Mouse (Mus musculus): ENCODE measurements around the gene Nemf. TPM values are rescaled to one million over a fixed set of nuclear protein-coding genes. Genes with fewer than 3 reads are reported as not detected.
"Not testable (repeated sequence)": the region's sequence is repeated elsewhere in the genome, so short reads cannot be mapped to it uniquely, and the experiment has no call there.

Nemf gene
- total RNA-seq, 4 experiments from 2014 or later = 18.9 to 22.6 (median 20.7) TPM

GRCm38 (mm10) chr12:69372731-69373331, 15.9 kb upstream of the Nemf start:
- DNase-seq (ENCODE audit: low spot score) = peak; percentile 21

DNA sequence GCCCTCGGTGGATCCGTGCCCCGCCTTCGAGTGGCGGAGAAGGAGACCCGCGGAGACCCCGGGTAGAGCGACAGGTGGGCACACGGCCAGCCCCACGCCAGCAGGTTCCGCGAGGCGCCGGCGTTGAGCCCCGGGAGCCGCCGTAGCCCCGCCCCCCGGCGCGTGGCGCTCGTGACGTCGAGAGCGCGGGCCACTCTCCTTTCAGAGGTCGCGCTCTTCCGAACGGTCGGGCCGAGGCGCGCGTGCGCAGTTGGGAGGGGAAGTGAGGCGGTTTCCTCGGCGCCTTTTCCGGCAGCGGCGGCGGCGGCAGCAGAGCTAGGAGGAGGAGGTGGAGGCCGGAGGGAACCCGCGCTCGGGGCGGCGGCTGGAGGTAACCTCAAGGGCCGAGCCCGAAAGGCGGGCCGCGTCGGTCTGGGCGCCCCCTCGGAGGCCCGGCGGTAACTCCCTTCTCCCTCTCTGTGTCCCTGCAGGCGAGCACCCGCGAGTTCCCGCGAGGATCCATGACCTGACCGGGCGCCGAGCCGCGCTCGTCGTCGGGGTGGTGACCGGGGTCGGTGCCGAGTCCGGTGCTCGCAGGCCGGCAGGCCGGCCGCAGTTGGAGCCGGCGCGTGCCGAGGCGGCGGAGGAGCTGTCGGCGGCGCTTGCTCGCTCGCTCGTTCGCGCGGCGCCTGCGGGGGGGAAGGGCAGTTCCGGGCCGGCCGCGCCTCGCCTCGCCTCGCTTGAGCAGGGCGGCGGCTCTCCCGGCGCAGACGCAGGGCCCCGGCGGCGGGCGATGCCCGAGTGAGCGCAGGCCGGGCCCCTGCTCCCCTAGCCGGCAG, 15.1 kb upstream of the Nemf start, which contains the start of the genes Arf6 and Gm9887:
Gene Arf6 (plus strand): TSS at position 297 of the 818 bp plus-strand sequence.
Gene Gm9887 (minus strand): TSS at position 605 of the 818 bp plus-strand sequence.
- peak; percentile 96 for DNase-seq (ENCODE audit: low spot score)

DNA sequence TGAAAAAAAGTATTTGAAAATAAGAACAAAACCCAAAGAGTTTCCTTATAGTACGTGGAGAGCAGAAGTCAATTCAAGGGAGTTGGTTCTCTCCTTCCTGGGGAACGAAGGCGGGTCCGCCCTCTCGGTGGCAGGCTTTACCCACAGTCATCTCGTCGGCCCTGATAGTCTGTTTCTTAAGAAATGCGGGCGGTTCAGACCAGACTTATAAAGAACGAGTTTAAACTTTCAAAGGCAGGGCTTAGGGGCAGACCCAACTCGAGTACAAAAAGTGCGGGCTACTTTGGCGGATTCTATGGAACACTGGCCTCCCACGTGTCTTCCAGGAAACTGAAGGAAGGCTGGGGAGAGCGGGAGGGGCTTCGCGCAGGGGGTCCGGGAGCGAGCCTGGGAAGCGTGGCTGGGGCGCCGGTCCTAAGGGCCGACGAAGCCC, 14.5 kb upstream of the Nemf start:
- DNase-seq (ENCODE audit: low spot score) = peak; percentile 88

DNA sequence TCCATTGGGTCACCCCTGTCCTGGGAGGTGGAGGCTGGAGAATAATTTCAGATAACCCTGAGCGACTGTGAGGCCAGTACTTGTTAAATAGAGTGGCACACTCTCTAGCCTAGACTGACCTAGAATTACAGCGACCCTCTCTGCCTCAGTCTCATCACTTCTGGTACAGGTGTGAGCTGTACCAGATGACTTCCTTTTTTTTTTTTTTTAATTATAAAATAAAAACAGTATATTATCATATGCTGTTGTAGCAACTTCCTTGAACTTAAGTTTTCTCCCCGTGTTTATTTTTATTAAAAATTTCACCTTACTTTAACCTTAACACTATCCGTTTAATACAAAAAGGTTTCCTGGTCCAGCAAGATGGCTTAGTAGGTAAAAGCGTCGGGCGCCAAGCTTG, 14.0 kb upstream of the Nemf start:
- no peak for DNase-seq (ENCODE audit: low spot score)

DNA sequence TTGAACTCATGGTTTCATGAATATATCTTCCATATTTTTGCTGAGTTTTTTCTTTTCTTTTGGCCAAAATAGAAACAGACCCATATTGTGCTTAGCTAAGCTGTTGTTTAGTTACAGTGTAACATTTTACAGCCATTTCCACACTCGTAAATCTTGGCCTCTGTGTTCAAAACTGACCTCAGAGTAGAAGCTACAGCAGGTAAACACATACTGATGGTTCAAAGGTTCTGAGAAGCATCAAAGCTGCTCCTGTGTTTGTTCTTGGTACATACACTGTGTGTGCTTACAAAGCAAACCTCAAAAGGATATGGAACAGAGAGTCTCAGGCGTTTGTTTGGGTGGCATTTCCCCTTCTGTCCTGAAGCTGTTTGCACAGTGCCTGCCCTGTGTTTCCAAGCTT, 10.6 kb upstream of the Nemf start:
- no peak for DNase-seq (ENCODE audit: low spot score)

GRCm38 (mm10) chr12:69366424-69366823, 9.5 kb upstream of the Nemf start:
- no peak for DNase-seq (ENCODE audit: low spot score)

GRCm38 (mm10) chr12:69365757-69366156, 8.8 kb upstream of the Nemf start:
- DNase-seq (ENCODE audit: low spot score) = no peak

GRCm38 (mm10) chr12:69363899-69364762, 7.2 kb upstream of the Nemf start:
- peak; percentile 86 for DNase-seq (ENCODE audit: low spot score)

DNA sequence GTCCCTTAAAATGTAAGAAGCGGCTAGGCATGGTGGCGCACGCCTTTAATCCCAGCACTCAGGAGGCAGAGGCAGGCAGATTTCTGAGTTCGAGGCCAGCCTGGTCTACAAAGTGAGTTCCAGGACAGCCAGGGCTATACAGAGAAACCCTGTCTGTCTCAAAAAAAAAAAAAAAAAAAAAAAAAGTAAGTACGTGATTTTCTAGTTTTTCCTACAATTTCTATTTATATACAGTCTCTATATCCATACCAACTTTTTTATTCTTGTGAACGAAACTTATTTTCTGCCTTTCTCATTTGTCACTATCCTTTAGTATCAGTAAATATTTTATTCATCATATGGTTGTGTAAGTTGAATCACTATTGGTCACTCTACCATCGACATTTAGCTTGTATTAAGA, 6.1 kb upstream of the Nemf start:
- not testable (repeated sequence) for DNase-seq (ENCODE audit: low spot score)

- DNase-seq (ENCODE audit: low spot score) = no peak
These were observed 5.4 kb upstream of the Nemf start for GRCm38 (mm10) chr12:69362388-69362787.

- no peak for DNase-seq (ENCODE audit: low spot score)
These were observed 5.0 kb upstream of the Nemf start for GRCm38 (mm10) chr12:69361919-69362318.

GRCm38 (mm10) chr12:69360997-69361899, 4.3 kb upstream of the Nemf start:
- peak; percentile 99 for DNase-seq (ENCODE audit: low spot score)

GRCm38 (mm10) chr12:69360655-69360996, 3.7 kb upstream of the Nemf start:
- DNase-seq (ENCODE audit: low spot score) = peak; percentile 88

- DNase-seq (ENCODE audit: low spot score) = no peak
These were observed 308 bp upstream of the Nemf start for GRCm38 (mm10) chr12:69357300-69357646.

DNA sequence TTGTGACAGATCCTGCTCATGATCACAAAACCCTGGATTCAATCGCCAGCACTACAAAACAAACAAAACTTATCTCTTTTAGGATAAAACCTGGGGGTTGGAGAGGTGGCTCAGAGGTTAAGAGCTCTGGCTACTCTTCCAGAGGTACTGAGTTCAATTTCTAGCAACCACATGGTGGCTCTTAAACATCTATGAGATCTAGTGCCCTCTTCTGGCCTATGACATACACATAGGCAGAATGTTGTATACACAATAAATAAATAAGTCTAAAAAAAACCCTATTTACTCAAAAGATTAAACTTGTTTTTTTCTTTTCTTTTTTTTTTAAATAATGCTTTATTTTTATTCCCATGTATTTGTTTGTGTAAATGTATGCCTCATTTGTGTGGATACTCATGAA, 5.3 kb downstream of the Nemf start:
- DNase-seq (ENCODE audit: low spot score) = no peak

DNA sequence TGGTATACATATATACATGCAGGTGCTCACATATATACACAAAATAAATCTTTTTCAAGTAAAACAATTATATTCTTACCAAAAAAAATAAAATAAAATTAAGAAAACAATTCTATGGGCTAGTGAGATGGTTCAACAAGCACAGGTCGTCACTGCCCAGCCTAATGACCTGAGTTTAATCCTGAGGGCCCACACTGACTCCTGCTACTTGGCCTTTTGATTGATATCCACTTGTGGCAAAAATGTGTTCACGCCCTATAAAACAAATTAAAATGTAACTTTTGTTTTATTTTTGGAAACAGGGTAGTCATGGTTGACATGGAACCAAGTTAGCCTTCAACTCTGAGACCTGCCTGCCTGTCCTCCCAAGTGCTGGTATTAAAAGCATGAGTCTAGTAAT, 7.0 kb downstream of the Nemf start:
- no peak for DNase-seq (ENCODE audit: low spot score)

DNA sequence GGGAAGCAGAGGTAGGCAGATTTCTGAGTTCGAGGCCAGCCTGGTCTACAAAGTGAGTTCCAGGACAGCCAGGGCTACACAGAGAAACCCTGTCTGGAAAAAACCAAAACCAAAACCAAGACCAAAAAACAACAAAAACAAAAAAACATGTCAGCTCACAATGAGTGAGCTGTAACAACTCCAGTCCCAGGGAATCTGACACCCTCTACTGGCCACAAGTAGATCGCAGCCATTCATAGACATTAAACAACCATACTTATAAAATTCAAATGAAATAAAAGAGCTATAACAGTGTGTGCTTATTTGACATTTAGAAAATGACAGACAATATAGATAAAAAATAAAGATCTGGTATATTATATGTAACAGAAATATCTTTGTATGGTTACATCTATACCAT, 23.4 kb downstream of the Nemf start:
- no peak for DNase-seq (ENCODE audit: low spot score)

DNA sequence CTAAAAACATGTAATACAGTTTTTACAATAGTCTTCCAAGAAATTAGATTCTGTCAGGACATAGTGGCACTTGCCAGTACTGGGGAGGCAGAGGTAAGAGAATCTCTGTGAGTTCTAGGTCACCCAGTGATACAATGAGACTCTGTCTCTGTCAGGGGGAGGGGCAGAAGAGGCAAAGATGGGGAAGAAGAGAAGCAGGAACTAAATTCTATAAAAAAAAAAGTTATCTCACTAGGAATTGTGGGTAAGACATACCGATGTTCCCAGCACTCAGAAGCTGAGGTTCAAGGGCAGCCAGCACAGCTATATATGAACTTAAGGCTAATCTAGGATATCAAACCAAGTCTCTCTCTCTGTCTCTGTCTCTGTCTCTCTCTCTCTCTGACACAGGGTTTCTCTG, 24.8 kb downstream of the Nemf start:
- no peak for DNase-seq (ENCODE audit: low spot score)

- no peak for DNase-seq (ENCODE audit: low spot score)
These were observed 25.8 kb downstream of the Nemf start for GRCm38 (mm10) chr12:69331187-69331586.

DNA sequence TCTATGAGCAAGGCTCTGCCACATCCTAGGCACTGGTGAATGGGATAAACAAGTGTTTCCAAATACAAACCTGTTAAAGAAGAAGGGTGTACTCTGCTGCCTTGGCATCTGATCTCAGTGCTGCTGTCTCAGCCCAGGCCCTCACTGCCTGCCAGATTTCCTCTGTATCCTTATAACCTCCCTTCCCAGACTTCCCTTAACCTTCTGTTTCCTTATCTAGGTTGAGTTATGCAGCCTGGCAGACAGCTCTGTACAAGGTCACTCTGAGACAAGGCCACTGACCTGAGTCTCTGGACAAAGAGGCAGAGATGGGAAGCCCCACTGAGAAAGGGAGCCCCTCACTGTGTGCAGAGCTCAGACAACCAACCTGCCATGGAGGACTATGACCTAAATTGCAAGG, 38.5 kb downstream of the Nemf start:
- DNase-seq (ENCODE audit: low spot score) = no peak

DNA sequence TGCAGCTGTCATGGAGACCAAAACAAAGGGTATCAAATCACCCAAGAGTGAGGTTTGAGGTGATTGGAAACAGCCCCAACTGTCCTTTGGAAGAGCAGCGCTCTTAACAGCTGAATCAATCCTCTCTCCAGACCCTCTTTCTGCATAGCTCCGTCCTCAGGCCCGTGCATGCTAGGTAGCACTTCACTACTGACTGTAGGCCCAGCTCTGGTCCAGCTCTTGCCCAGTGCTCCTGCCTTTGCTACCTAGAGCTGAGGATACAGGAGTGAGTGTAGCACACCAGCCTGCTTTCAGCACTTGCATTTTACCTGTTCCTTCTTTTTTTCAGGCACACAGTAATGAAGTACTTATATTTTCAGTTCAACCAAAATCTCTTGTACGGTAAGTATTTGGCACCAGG, 47.3 kb downstream of the Nemf start:
- no peak for DNase-seq (ENCODE audit: low spot score)

All from heart, adult 8-10 months (tissue).